Mouse (Mus musculus): ENCODE measurements around the gene Dapp1. TPM values are rescaled to one million over a fixed set of nuclear protein-coding genes. Genes with fewer than 3 reads are reported as not detected.

The Dapp1 gene
- polyA plus RNA-seq, 1 experiment from 2014 or later: 22.8 TPM

GRCm38 (mm10) chr3:137900149-137900548 is 81.2 kb downstream of the Dapp1 start:
- WGBS: 85% methylated on average over 10 of the region's 10 CpGs
- no peaks in the 10 kb centered on the region for H3K27me3 ChIP-seq (ENCODE audit: control insufficient read depth, insufficient read depth, low read length)
- ATAC-seq (replicated peaks; ENCODE audit: extremely low read depth, insufficient read depth, low FRiP score): no peak
- no peak overlapping the region for H3K9ac ChIP-seq (ENCODE audit: low read length)
- H3K4me2 ChIP-seq (ENCODE audit: low read depth, low read length): no peak overlapping the region
- no peaks in the 10 kb centered on the region for H3K4me1 ChIP-seq (ENCODE audit: control insufficient read depth, insufficient read depth, low read length)
- H3K27ac ChIP-seq (ENCODE audit: low read length): no peak overlapping the region
- no peaks in the 10 kb centered on the region for H3K9me3 ChIP-seq (replicated peaks; ENCODE audit: control insufficient read depth, low read length)
- H3K4me3 ChIP-seq (ENCODE audit: low read length): no peak overlapping the region
- H3K36me3 ChIP-seq (ENCODE audit: control insufficient read depth, insufficient read depth): peaks cover 26% of the 10 kb centered on the region

- no peak; the same call in 1 of the 2 replicates for ATAC-seq (replicated peaks; ENCODE audit: extremely low read depth, insufficient read depth, low FRiP score)
- no peak overlapping the region for H3K4me2 ChIP-seq (ENCODE audit: low read depth, low read length)
- H3K36me3 ChIP-seq (ENCODE audit: control insufficient read depth, insufficient read depth): peaks cover 26% of the 10 kb centered on the region
- H3K9ac ChIP-seq (ENCODE audit: low read length): no peak overlapping the region
- no peak overlapping the region for H3K4me3 ChIP-seq (ENCODE audit: low read length)
- no peaks in the 10 kb centered on the region for H3K27me3 ChIP-seq (ENCODE audit: control insufficient read depth, insufficient read depth, low read length)
- no peaks in the 10 kb centered on the region for H3K4me1 ChIP-seq (ENCODE audit: control insufficient read depth, insufficient read depth, low read length)
- no peak overlapping the region for H3K27ac ChIP-seq (ENCODE audit: low read length)
- WGBS: 87% methylated on average over 5 of the region's 5 CpGs
- no peaks in the 10 kb centered on the region for H3K9me3 ChIP-seq (replicated peaks; ENCODE audit: control insufficient read depth, low read length)
Measured at GRCm38 (mm10) chr3:137897685-137898084, 83.7 kb downstream of the Dapp1 start.

GRCm38 (mm10) chr3:137896867-137897266 is 84.5 kb downstream of the Dapp1 start:
- no peaks in the 10 kb centered on the region for H3K9me3 ChIP-seq (replicated peaks; ENCODE audit: control insufficient read depth, low read length)
- H3K4me1 ChIP-seq (ENCODE audit: control insufficient read depth, insufficient read depth, low read length): no peaks in the 10 kb centered on the region
- ATAC-seq (replicated peaks; ENCODE audit: extremely low read depth, insufficient read depth, low FRiP score): no peak
- 76% methylated on average over 3 of the region's 3 CpGs for WGBS
- H3K4me2 ChIP-seq (ENCODE audit: low read depth, low read length): no peak overlapping the region
- peaks cover 23% of the 10 kb centered on the region for H3K36me3 ChIP-seq (ENCODE audit: control insufficient read depth, insufficient read depth)
- no peak overlapping the region for H3K27ac ChIP-seq (ENCODE audit: low read length)
- H3K9ac ChIP-seq (ENCODE audit: low read length): no peak overlapping the region
- H3K27me3 ChIP-seq (ENCODE audit: control insufficient read depth, insufficient read depth, low read length): no peaks in the 10 kb centered on the region
- no peak overlapping the region for H3K4me3 ChIP-seq (ENCODE audit: low read length)

- WGBS: 89% methylated on average over 4 of the region's 4 CpGs
- H3K4me2 ChIP-seq (ENCODE audit: low read depth, low read length): no peak overlapping the region
- H3K9me3 ChIP-seq (replicated peaks; ENCODE audit: control insufficient read depth, low read length): no peaks in the 10 kb centered on the region
- ATAC-seq (replicated peaks; ENCODE audit: extremely low read depth, insufficient read depth, low FRiP score): no peak
- no peak overlapping the region for H3K27ac ChIP-seq (ENCODE audit: low read length)
- no peak overlapping the region for H3K4me3 ChIP-seq (ENCODE audit: low read length)
- no peaks in the 10 kb centered on the region for H3K27me3 ChIP-seq (ENCODE audit: control insufficient read depth, insufficient read depth, low read length)
- H3K4me1 ChIP-seq (ENCODE audit: control insufficient read depth, insufficient read depth, low read length): no peaks in the 10 kb centered on the region
- H3K36me3 ChIP-seq (ENCODE audit: control insufficient read depth, insufficient read depth): peaks cover 22% of the 10 kb centered on the region
- no peak overlapping the region for H3K9ac ChIP-seq (ENCODE audit: low read length)
Measured at GRCm38 (mm10) chr3:137896386-137896785, 85.0 kb downstream of the Dapp1 start.

GRCm38 (mm10) chr3:137895196-137895595 is 86.1 kb downstream of the Dapp1 start:
- 98% methylated on average over 3 of the region's 3 CpGs for WGBS
- H3K9me3 ChIP-seq (replicated peaks; ENCODE audit: control insufficient read depth, low read length): no peaks in the 10 kb centered on the region
- H3K4me3 ChIP-seq (ENCODE audit: low read length): no peak overlapping the region
- ATAC-seq (replicated peaks; ENCODE audit: extremely low read depth, insufficient read depth, low FRiP score): no peak
- no peak overlapping the region for H3K27ac ChIP-seq (ENCODE audit: low read length)
- no peaks in the 10 kb centered on the region for H3K27me3 ChIP-seq (ENCODE audit: control insufficient read depth, insufficient read depth, low read length)
- H3K36me3 ChIP-seq (ENCODE audit: control insufficient read depth, insufficient read depth): peaks cover 21% of the 10 kb centered on the region
- H3K4me2 ChIP-seq (ENCODE audit: low read depth, low read length): no peak overlapping the region
- H3K9ac ChIP-seq (ENCODE audit: low read length): no peak overlapping the region
- H3K4me1 ChIP-seq (ENCODE audit: control insufficient read depth, insufficient read depth, low read length): no peaks in the 10 kb centered on the region

GRCm38 (mm10) chr3:137893789-137894188 is 87.6 kb downstream of the Dapp1 start:
- Histone ChIP-seq H3K27me3 (ENCODE audit: control insufficient read depth, insufficient read depth, low read length) (no peaks in the 10 kb centered on the region), H3K4me2 (ENCODE audit: low read depth, low read length) (no peak overlapping the region), H3K4me3 (ENCODE audit: low read length) (no peak overlapping the region), H3K36me3 (ENCODE audit: control insufficient read depth, insufficient read depth) (peaks cover 25% of the 10 kb centered on the region), H3K27ac (ENCODE audit: low read length) (no peak overlapping the region), H3K9ac (ENCODE audit: low read length) (no peak overlapping the region), H3K4me1 (ENCODE audit: control insufficient read depth, insufficient read depth, low read length) (no peaks in the 10 kb centered on the region), H3K9me3 (replicated peaks; ENCODE audit: control insufficient read depth, low read length) (no peaks in the 10 kb centered on the region)
- WGBS: 93% methylated on average over 4 of the region's 4 CpGs
- ATAC-seq (replicated peaks; ENCODE audit: extremely low read depth, insufficient read depth, low FRiP score): no peak

GRCm38 (mm10) chr3:137892118-137892517 is 89.2 kb downstream of the Dapp1 start:
- no peaks in the 10 kb centered on the region for H3K27me3 ChIP-seq (ENCODE audit: control insufficient read depth, insufficient read depth, low read length)
- no peak for ATAC-seq (replicated peaks; ENCODE audit: extremely low read depth, insufficient read depth, low FRiP score)
- H3K4me3 ChIP-seq (ENCODE audit: low read length): no peak overlapping the region
- H3K4me1 ChIP-seq (ENCODE audit: control insufficient read depth, insufficient read depth, low read length): no peaks in the 10 kb centered on the region
- no peak overlapping the region for H3K27ac ChIP-seq (ENCODE audit: low read length)
- H3K4me2 ChIP-seq (ENCODE audit: low read depth, low read length): no peak overlapping the region
- H3K9ac ChIP-seq (ENCODE audit: low read length): no peak overlapping the region
- peaks cover 22% of the 10 kb centered on the region for H3K36me3 ChIP-seq (ENCODE audit: control insufficient read depth, insufficient read depth)
- no peaks in the 10 kb centered on the region for H3K9me3 ChIP-seq (replicated peaks; ENCODE audit: control insufficient read depth, low read length)
- WGBS: 89% methylated on average over 4 of the region's 4 CpGs

GRCm38 (mm10) chr3:137891089-137891488 is 90.3 kb downstream of the Dapp1 start:
- H3K4me1 ChIP-seq (ENCODE audit: control insufficient read depth, insufficient read depth, low read length): no peaks in the 10 kb centered on the region
- no peak overlapping the region for H3K4me3 ChIP-seq (ENCODE audit: low read length)
- H3K27ac ChIP-seq (ENCODE audit: low read length): no peak overlapping the region
- no peak for ATAC-seq (replicated peaks; ENCODE audit: extremely low read depth, insufficient read depth, low FRiP score)
- 73% methylated on average over 3 of the region's 3 CpGs for WGBS
- no peak overlapping the region for H3K9ac ChIP-seq (ENCODE audit: low read length)
- no peak overlapping the region for H3K4me2 ChIP-seq (ENCODE audit: low read depth, low read length)
- H3K27me3 ChIP-seq (ENCODE audit: control insufficient read depth, insufficient read depth, low read length): no peaks in the 10 kb centered on the region
- H3K9me3 ChIP-seq (replicated peaks; ENCODE audit: control insufficient read depth, low read length): no peaks in the 10 kb centered on the region
- peaks cover 22% of the 10 kb centered on the region for H3K36me3 ChIP-seq (ENCODE audit: control insufficient read depth, insufficient read depth)

- Histone ChIP-seq H3K4me3 (ENCODE audit: low read length) (no peak overlapping the region), H3K27ac (ENCODE audit: low read length) (no peak overlapping the region), H3K9ac (ENCODE audit: low read length) (no peak overlapping the region), H3K36me3 (ENCODE audit: control insufficient read depth, insufficient read depth) (peaks cover 5% of the 10 kb centered on the region), H3K4me1 (ENCODE audit: control insufficient read depth, insufficient read depth, low read length) (no peaks in the 10 kb centered on the region), H3K4me2 (ENCODE audit: low read depth, low read length) (no peak overlapping the region), H3K9me3 (replicated peaks; ENCODE audit: control insufficient read depth, low read length) (no peaks in the 10 kb centered on the region), H3K27me3 (ENCODE audit: control insufficient read depth, insufficient read depth, low read length) (no peaks in the 10 kb centered on the region)
- 86% methylated on average over 7 of the region's 7 CpGs for WGBS
- ATAC-seq (replicated peaks; ENCODE audit: extremely low read depth, insufficient read depth, low FRiP score): no peak
Measured at GRCm38 (mm10) chr3:137887961-137888360, 93.4 kb downstream of the Dapp1 start.

- H3K4me3 ChIP-seq (ENCODE audit: low read length): no peak overlapping the region
- H3K4me1 ChIP-seq (ENCODE audit: control insufficient read depth, insufficient read depth, low read length): no peaks in the 10 kb centered on the region
- H3K4me2 ChIP-seq (ENCODE audit: low read depth, low read length): no peak overlapping the region
- no peak overlapping the region for H3K9ac ChIP-seq (ENCODE audit: low read length)
- no peak for ATAC-seq (replicated peaks; ENCODE audit: extremely low read depth, insufficient read depth, low FRiP score)
- H3K27me3 ChIP-seq (ENCODE audit: control insufficient read depth, insufficient read depth, low read length): no peaks in the 10 kb centered on the region
- WGBS: 89% methylated on average over 5 of the region's 5 CpGs
- peaks cover 4% of the 10 kb centered on the region for H3K36me3 ChIP-seq (ENCODE audit: control insufficient read depth, insufficient read depth)
- H3K9me3 ChIP-seq (replicated peaks; ENCODE audit: control insufficient read depth, low read length): no peaks in the 10 kb centered on the region
- H3K27ac ChIP-seq (ENCODE audit: low read length): no peak overlapping the region
Measured at GRCm38 (mm10) chr3:137881093-137881492, 100.3 kb downstream of the Dapp1 start.

Measured in heart, embryonic 16.5 days (tissue).